ENCODE assay signal across 9 mouse cellular contexts in the genomic region with DNA sequence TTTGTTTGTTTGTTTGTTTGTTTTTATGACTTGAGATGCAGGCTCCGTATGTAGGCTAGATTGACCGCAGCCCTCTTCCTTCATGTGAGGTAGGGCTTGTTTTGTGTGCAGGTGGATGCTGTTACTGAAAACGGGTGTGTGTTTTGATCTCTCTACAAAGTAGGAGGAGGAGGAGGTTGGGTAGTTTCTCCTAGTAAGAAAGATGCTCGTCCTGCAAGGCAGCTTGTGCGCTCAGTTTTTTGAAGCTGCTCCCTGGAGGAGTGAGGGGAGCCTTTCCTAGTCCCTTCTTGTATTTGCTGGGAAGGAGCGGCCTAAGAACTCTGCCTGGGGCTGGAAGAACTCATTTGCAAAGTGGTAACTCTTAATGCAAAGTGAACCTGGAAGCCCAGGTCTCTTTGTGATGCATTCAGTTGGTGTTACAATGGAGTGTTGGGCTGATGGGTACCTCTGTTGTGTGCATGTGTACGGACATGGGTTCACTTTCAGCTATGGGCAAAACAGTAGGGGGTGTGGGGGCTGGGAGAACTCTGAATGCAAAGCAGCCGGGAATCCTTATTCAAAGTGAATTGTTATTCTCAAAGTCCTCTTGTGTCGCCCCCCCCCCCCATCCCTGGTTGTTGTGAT. TPM values are rescaled to one million over a fixed set of nuclear protein-coding genes. Genes with fewer than 3 reads are reported as not detected.
DNase-seq lines count a peak whose midpoint lies in the region; ATAC-seq and TF ChIP-seq lines count a peak whose summit lies in the region.
"Had no signal": no experiment of that assay in that cellular context is flagged by ENCODE, and none has a peak within 500 bp of the region (broad histone marks: within the 10 kb centered on the region; RNA-seq: fewer than 3 reads in every experiment).

No protein-coding gene starts in this region.

- peak overlapping the region; percentile 69 for H3K4me2 ChIP-seq in lung, embryonic 14.5 days
- H3K4me2 ChIP-seq in embryonic facial prominence, embryonic 13.5 days: peak overlapping the region; percentile 69
- H3K4me2 ChIP-seq in intestine, postnatal 0 days (replicated peaks; ENCODE audit: low read depth): peak overlapping the region; percentile 69
- H3K4me2 ChIP-seq in neural tube, embryonic 14.5 days (ENCODE audit: low read depth, low read length): peak overlapping the region; percentile 61

- WGBS in lung, embryonic 14.5 days: 23% methylated on average over 9 of the region's 9 CpGs
- 26% methylated on average over 9 of the region's 9 CpGs for WGBS in lung, adult 2 months
- 17% methylated on average over 9 of the region's 9 CpGs for WGBS in embryonic facial prominence, embryonic 13.5 days
- 30% methylated on average over 8 of the region's 9 CpGs for WGBS in intestine, postnatal 0 days
- WGBS in neural tube, embryonic 14.5 days: 17% methylated on average over 9 of the region's 9 CpGs

- H3K36me3 ChIP-seq in lung, embryonic 14.5 days (ENCODE audit: insufficient read depth): peaks cover 34% of the 10 kb centered on the region
- peaks cover 18% of the 10 kb centered on the region for H3K36me3 ChIP-seq in embryonic facial prominence, embryonic 13.5 days
- peaks cover 8% of the 10 kb centered on the region; the same call in 1 of the 2 replicates for H3K36me3 ChIP-seq in intestine, postnatal 0 days (ENCODE audit: control insufficient read depth, insufficient read depth)
- peaks cover 3% of the 10 kb centered on the region; the same call in 1 of the 2 replicates for H3K36me3 ChIP-seq in neural tube, embryonic 14.5 days (ENCODE audit: control insufficient read depth, insufficient read depth, low read length)

- no peaks in the 10 kb centered on the region for H3K9me3 ChIP-seq in lung, embryonic 14.5 days (ENCODE audit: low read depth, low read length)
- no peaks in the 10 kb centered on the region for H3K9me3 ChIP-seq in embryonic facial prominence, embryonic 13.5 days
- no peaks in the 10 kb centered on the region for H3K9me3 ChIP-seq in intestine, postnatal 0 days (ENCODE audit: control insufficient read depth)
- no peaks in the 10 kb centered on the region for H3K9me3 ChIP-seq in neural tube, embryonic 14.5 days (ENCODE audit: control insufficient read depth, low read length)

- H3K4me1 ChIP-seq in lung, embryonic 14.5 days (ENCODE audit: insufficient read depth): no peaks in the 10 kb centered on the region
- H3K4me1 ChIP-seq in lung, adult 2 months (ENCODE audit: control insufficient read depth, insufficient read depth, low read length): no peaks in the 10 kb centered on the region
- peaks cover 19% of the 10 kb centered on the region for H3K4me1 ChIP-seq in embryonic facial prominence, embryonic 13.5 days
- H3K4me1 ChIP-seq in intestine, postnatal 0 days (replicated peaks; ENCODE audit: control insufficient read depth, insufficient read depth, low read length): no peaks in the 10 kb centered on the region
- no peaks in the 10 kb centered on the region for H3K4me1 ChIP-seq in neural tube, embryonic 14.5 days (ENCODE audit: control insufficient read depth, insufficient read depth, low read length)

- no peak for ATAC-seq in lung, embryonic 14.5 days (ENCODE audit: insufficient read depth)
- no peak for ATAC-seq in embryonic facial prominence, embryonic 13.5 days (ENCODE audit: insufficient number of reproducible peaks, insufficient read depth, low FRiP score, low TSS enrichment, low read depth)
- no peak for ATAC-seq in intestine, postnatal 0 days
- no peak for ATAC-seq in neural tube, embryonic 14.5 days (ENCODE audit: low read depth)

- H3K4me3 ChIP-seq in lung, embryonic 14.5 days (ENCODE audit: low read depth, low read length): peak overlapping the region; percentile 64
- H3K4me3 ChIP-seq in lung, adult 2 months (replicated peaks; ENCODE audit: extremely low read depth, low read depth, low read length): no peak overlapping the region
- H3K4me3 ChIP-seq in embryonic facial prominence, embryonic 13.5 days: peak overlapping the region; percentile 67
- H3K4me3 ChIP-seq in intestine, postnatal 0 days (ENCODE audit: low read depth, low read length): peak overlapping the region; percentile 63; the same call in 1 of the 2 replicates
- peak overlapping the region; percentile 53 for H3K4me3 ChIP-seq in neural tube, embryonic 14.5 days (ENCODE audit: low read depth, low read length)

- no peak overlapping the region for H3K27ac ChIP-seq in lung, embryonic 14.5 days (ENCODE audit: low read depth)
- H3K27ac ChIP-seq in embryonic facial prominence, embryonic 13.5 days: no peak overlapping the region
- H3K27ac ChIP-seq in intestine, postnatal 0 days (ENCODE audit: low read depth, low read length): no peak overlapping the region; the same call in 1 of the 2 replicates
- no peak overlapping the region for H3K27ac ChIP-seq in neural tube, embryonic 14.5 days (ENCODE audit: low read depth, low read length)

- no peak for TF ChIP-seq CTCF in lung, embryonic 14.5 days (IDR thresholded peaks at IDR 0.05; ENCODE audit: low read depth)
- TF ChIP-seq CTCF in lung, adult 2 months (IDR thresholded peaks at IDR 0.05; ENCODE audit: insufficient read depth, low read length): no peak
- TF ChIP-seq CTCF in intestine, postnatal 0 days (IDR thresholded peaks at IDR 0.05; ENCODE audit: low read depth): no peak

- no peak overlapping the region; the same call in 1 of the 2 replicates for H3K9ac ChIP-seq in lung, embryonic 14.5 days
- H3K9ac ChIP-seq in embryonic facial prominence, embryonic 13.5 days: peak overlapping the region; percentile 32
- no peak overlapping the region for H3K9ac ChIP-seq in intestine, postnatal 0 days (ENCODE audit: low read depth, low read length)
- H3K9ac ChIP-seq in neural tube, embryonic 14.5 days (replicated peaks; ENCODE audit: low read depth, low read length): 0 out of 2 replicates have a peak overlapping the region, but pooled peaks have one; percentile 21

- no peak for TF ChIP-seq POLR2A in lung, adult 2 months (IDR thresholded peaks at IDR 0.05; ENCODE audit: borderline replicate concordance, extremely low read depth, low read depth, low read length)

- no peaks in the 10 kb centered on the region for H3K27me3 ChIP-seq in lung, embryonic 14.5 days (ENCODE audit: insufficient read depth, low read length)
- H3K27me3 ChIP-seq in embryonic facial prominence, embryonic 13.5 days: no peaks in the 10 kb centered on the region
- H3K27me3 ChIP-seq in intestine, postnatal 0 days (replicated peaks; ENCODE audit: control insufficient read depth, insufficient read depth, low read length): no peaks in the 10 kb centered on the region
- H3K27me3 ChIP-seq in neural tube, embryonic 14.5 days (ENCODE audit: control insufficient read depth, insufficient read depth, low read length): no peaks in the 10 kb centered on the region

- no peak for DNase-seq in lung, embryonic 14.5 days
- DNase-seq in lung, adult 2 months: no peak
- no peak for DNase-seq in urinary bladder, adult 18-20 months (ENCODE audit: low spot score in 2 of 2)
- no peak for DNase-seq in c-Kit-positive CD71-positive TER-119-positive erythroid progenitor cells, embryonic 14.5 days (ENCODE audit: low spot score)
- no peak for DNase-seq in right cerebral cortex, adult 2 months (ENCODE audit: low spot score in 2 of 2)
- DNase-seq: adrenal gland, postnatal 25 days had no signal

RNA-seq across cellular contexts. Expression of gene Tfe3, which starts 2.4 kb away (rescaled TPM):
- polyA plus RNA-seq in lung, embryonic 14.5 days (2014; fragmentation: Nextera tagmentation; extraction: Ambion mirVana): 21.7 and 22.5 TPM in 2 replicates
- polyA plus RNA-seq in lung, adult 2 months (2012; rRNA removed): 28.8 and 31.8 TPM in 2 replicates
- polyA plus RNA-seq in embryonic facial prominence, embryonic 13.5 days (2015; fragmentation: Nextera tagmentation; extraction: Ambion mirVana): 28.5 and 28.7 TPM in 2 replicates
- polyA plus RNA-seq in intestine, postnatal 0 days (2015; fragmentation: Nextera tagmentation; extraction: Ambion mirVana): 15.3 and 16.2 TPM in 2 replicates
- polyA plus RNA-seq in neural tube, embryonic 14.5 days (2014; fragmentation: Nextera tagmentation; extraction: Ambion mirVana): 16.6 and 23.8 TPM in 2 replicates

RNA-seq across cellular contexts. Expression of gene Ccdc120, which starts 14.1 kb away (rescaled TPM):
- polyA plus RNA-seq in lung, embryonic 14.5 days (2014; fragmentation: Nextera tagmentation; extraction: Ambion mirVana): 22.7 and 25.3 TPM in 2 replicates
- polyA plus RNA-seq in lung, adult 2 months (2012; rRNA removed): 33.9 and 34.5 TPM in 2 replicates
- 17.7 and 22.4 TPM in 2 replicates for polyA plus RNA-seq in embryonic facial prominence, embryonic 13.5 days (2015; fragmentation: Nextera tagmentation; extraction: Ambion mirVana)
- 20.7 and 22.2 TPM in 2 replicates for polyA plus RNA-seq in intestine, postnatal 0 days (2015; fragmentation: Nextera tagmentation; extraction: Ambion mirVana)
- polyA plus RNA-seq in neural tube, embryonic 14.5 days (2014; fragmentation: Nextera tagmentation; extraction: Ambion mirVana): 55.9 and 57.1 TPM in 2 replicates

RNA-seq across cellular contexts. Expression of gene Gripap1, which starts 24.8 kb away (rescaled TPM):
- 30.7 and 34.1 TPM in 2 replicates for polyA plus RNA-seq in lung, embryonic 14.5 days (2014; fragmentation: Nextera tagmentation; extraction: Ambion mirVana)
- polyA plus RNA-seq in lung, adult 2 months (2012; rRNA removed): 19.0 and 32.4 TPM in 2 replicates
- polyA plus RNA-seq in embryonic facial prominence, embryonic 13.5 days (2015; fragmentation: Nextera tagmentation; extraction: Ambion mirVana): 49.8 and 50.1 TPM in 2 replicates
- 17.6 and 22.2 TPM in 2 replicates for polyA plus RNA-seq in intestine, postnatal 0 days (2015; fragmentation: Nextera tagmentation; extraction: Ambion mirVana)
- polyA plus RNA-seq in neural tube, embryonic 14.5 days (2014; fragmentation: Nextera tagmentation; extraction: Ambion mirVana): 57.3 and 74.5 TPM in 2 replicates

RNA-seq across cellular contexts. Expression of gene Praf2, which starts 36.5 kb away (rescaled TPM):
- 71.2 and 71.8 TPM in 2 replicates for polyA plus RNA-seq in lung, embryonic 14.5 days (2014; fragmentation: Nextera tagmentation; extraction: Ambion mirVana)
- 41.0 and 46.2 TPM in 2 replicates for polyA plus RNA-seq in lung, adult 2 months (2012; rRNA removed)
- polyA plus RNA-seq in embryonic facial prominence, embryonic 13.5 days (2015; fragmentation: Nextera tagmentation; extraction: Ambion mirVana): 73.1 and 75.9 TPM in 2 replicates
- polyA plus RNA-seq in intestine, postnatal 0 days (2015; fragmentation: Nextera tagmentation; extraction: Ambion mirVana): 18.2 and 24.0 TPM in 2 replicates
- polyA plus RNA-seq in neural tube, embryonic 14.5 days (2014; fragmentation: Nextera tagmentation; extraction: Ambion mirVana): 137 and 147 TPM in 2 replicates

RNA-seq across cellular contexts. Expression of gene Gm45208, which starts 42.7 kb away (rescaled TPM):
- 0.49 and 1.1 TPM in 2 replicates for polyA plus RNA-seq in lung, embryonic 14.5 days (2014; fragmentation: Nextera tagmentation; extraction: Ambion mirVana)
- polyA plus RNA-seq in lung, adult 2 months (2012; rRNA removed): 1.7 and 2.7 TPM in 2 replicates
- polyA plus RNA-seq in embryonic facial prominence, embryonic 13.5 days (2015; fragmentation: Nextera tagmentation; extraction: Ambion mirVana): not detected in 2 replicates
- not detected in 2 replicates for polyA plus RNA-seq in intestine, postnatal 0 days (2015; fragmentation: Nextera tagmentation; extraction: Ambion mirVana)
- 0.47 and 2.9 TPM in 2 replicates for polyA plus RNA-seq in neural tube, embryonic 14.5 days (2014; fragmentation: Nextera tagmentation; extraction: Ambion mirVana)

Comparison
In these comparisons a context has a peak if more than half of its experiments do, and no peak if none do; other contexts are left out.
1. H3K9ac ChIP-seq: peak in embryonic facial prominence, embryonic 13.5 days (single experiment) and neural tube, embryonic 14.5 days (single experiment); none in lung, embryonic 14.5 days (single experiment) and intestine, postnatal 0 days (single experiment).
2. Peak in every context shown above with its lines, with median percentiles within 50 percentile points of each other: H3K4me2 ChIP-seq.